Mouse (Mus musculus) E14TG2a.4 (cell line): Measurements from ENCODE around the gene Agap1.

ENCODE experiments used
- CTCF ChIP-seq: conservative IDR thresholded peaks from 2 replicates; pipeline ENCODE4 v1.5.1; 2014; ENCODE audit warnings: low read length
- NANOG ChIP-seq: IDR thresholded peaks from 2 replicates; pipeline ENCODE4 v1.6.1; 2014; ENCODE audit warnings: borderline replicate concordance, low read length, mixed read lengths
- POU5F1 ChIP-seq: IDR thresholded peaks from 2 replicates; pipeline ENCODE4 v1.6.1; 2014; ENCODE audit warnings: low read length, borderline replicate concordance

GRCm38 (mm10) chr1:89471430-89471829 lies 16.8 kb downstream of the Agap1 start:
- TF ChIP-seq CTCF, result no peak
- TF ChIP-seq POU5F1, result no peak
- TF ChIP-seq NANOG, result no peak
